Mouse (Mus musculus) lung, postnatal 0 days (tissue): ENCODE data around the gene Mpc1.

ENCODE experiments used
- CTCF ChIP-seq: IDR thresholded peaks from 2 replicates; pipeline ENCODE4 v1.5.1; 2016; ENCODE audit warnings: antibody characterized with exemption, mild to moderate bottlenecking
- EP300 ChIP-seq: IDR thresholded peaks from 2 replicates; pipeline ENCODE4 v1.6.1; 2016; ENCODE audit warnings: antibody characterized with exemption, mild to moderate bottlenecking, control low read depth

DNA sequence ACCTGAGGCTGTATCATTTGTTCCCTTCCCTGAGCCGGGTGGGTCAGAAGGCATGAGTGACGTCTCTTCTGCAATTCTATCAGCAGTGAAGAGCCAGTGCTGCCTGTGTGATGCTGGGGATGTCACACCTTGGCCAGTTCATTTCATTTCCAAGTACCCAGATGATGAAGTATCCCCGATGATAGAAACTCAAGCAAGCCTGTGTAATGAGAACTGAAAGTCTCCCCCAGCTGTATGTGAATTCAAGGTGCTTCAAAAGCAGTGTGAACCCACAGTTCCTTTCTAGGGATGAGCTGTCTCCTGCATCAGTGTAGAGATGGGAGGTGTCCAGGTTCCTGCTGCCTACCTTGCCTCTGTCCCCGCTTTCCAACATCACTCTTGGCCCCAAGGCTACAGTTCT lies 48.2 kb upstream of the Mpc1 start:
- TF ChIP-seq CTCF: no peak
- TF ChIP-seq EP300: no peak
